Mouse (Mus musculus): ENCODE measurements around the gene Fgfr2. TPM values are rescaled to one million over a fixed set of nuclear protein-coding genes. Genes with fewer than 3 reads are reported as not detected.
"Not testable (repeated sequence)": the region's sequence is repeated elsewhere in the genome, so short reads cannot be mapped to it uniquely, and the experiment has no call there.

The Fgfr2 gene
- polyA plus RNA-seq, 1 experiment from 2014 or later = 86.9 TPM

DNA sequence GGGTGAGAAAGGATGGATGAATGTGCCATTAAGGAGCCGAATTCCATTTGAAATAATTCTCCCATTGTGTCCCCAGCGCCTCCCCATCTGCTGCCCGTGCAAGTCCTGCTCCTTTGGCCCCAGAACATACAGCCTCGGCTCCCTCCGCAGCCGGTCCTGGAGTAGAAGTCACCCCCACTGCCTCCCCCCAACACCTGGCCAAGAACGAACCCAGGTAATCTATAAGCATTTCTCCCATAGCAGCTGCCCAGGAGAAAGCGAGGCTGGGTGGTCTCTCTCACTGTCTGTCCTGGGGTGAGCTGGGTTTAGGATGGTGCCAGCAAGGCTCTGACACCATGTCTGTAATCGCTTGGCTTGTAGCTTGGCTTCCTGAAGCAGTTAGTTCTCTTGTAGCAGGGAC, 2448.6 kb downstream of the Fgfr2 start:
- peaks cover 13% of the 10 kb centered on the region; the same call in 1 of the 2 replicates for H3K4me1 ChIP-seq (ENCODE audit: control insufficient read depth, insufficient read depth, low read length)
- H3K4me3 ChIP-seq (ENCODE audit: low read depth, low read length) = no peak overlapping the region
- no peak overlapping the region for H3K9ac ChIP-seq (ENCODE audit: low read length)
- H3K27me3 ChIP-seq (ENCODE audit: control insufficient read depth, insufficient read depth, low read length) = no peaks in the 10 kb centered on the region
- WGBS = 64% methylated on average over 9 of the region's 9 CpGs
- ATAC-seq (ENCODE audit: insufficient read depth, low FRiP score, low TSS enrichment) = no peak
- no peak overlapping the region for H3K4me2 ChIP-seq (ENCODE audit: low read depth)
- H3K27ac ChIP-seq (ENCODE audit: low read depth, low read length) = no peak overlapping the region; the same call in 1 of the 2 replicates
- DNase-seq (ENCODE audit: low spot score) = no peak
- no peaks in the 10 kb centered on the region for H3K9me3 ChIP-seq (ENCODE audit: control insufficient read depth, low read length)
- H3K36me3 ChIP-seq (ENCODE audit: control insufficient read depth, insufficient read depth, low read length) = no peaks in the 10 kb centered on the region

DNA sequence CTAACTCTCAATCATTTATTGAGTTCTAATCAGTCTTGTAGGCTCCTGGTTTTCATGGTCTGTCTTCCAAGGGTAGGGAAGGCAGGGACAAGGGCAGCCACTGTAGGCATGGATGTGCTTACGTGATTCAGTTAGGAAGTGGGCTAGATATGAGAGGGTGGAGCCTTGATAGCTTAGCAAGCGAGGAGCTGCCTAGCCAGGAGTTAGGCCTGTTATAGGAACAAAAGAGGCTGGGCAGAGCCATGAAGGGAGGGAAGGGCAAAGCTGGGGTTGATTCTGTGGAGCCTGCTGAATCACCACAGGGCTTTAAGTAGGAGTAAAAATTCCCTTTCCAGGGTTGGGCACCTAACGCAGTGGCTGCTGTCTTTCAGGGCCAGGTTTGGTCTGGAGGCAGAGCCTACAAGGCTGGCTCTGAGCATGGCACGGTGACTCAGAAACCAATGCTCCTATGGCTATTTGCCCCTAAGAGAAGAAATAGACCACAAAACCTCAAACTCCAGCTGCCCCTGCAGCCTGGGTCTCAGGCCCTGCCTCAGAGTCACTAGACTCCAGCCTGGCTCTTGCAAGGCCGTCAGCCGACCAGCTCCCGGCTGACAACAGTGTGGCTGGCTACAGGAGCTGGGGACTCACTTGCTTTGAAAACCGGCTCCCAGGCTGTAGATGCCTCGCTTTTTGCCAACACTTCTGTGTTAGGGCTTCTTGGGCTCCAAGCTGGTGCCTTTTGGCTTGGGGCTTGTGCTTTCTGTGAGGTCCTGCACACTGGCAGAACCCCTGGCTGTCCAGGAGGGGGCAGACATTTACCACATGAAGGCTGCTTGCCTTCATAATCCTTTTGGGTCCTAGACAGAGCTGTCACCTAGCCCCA, 2449.7 kb downstream of the Fgfr2 start:
- peak; percentile 69 for DNase-seq (ENCODE audit: low spot score)
- WGBS = 68% methylated on average over 9 of the region's 9 CpGs
- Histone ChIP-seq H3K9ac (ENCODE audit: low read length) (peak overlapping the region; percentile 29), H3K4me2 (ENCODE audit: low read depth) (no peak overlapping the region), H3K27me3 (ENCODE audit: control insufficient read depth, insufficient read depth, low read length) (no peaks in the 10 kb centered on the region), H3K4me1 (ENCODE audit: control insufficient read depth, insufficient read depth, low read length) (peaks cover 20% of the 10 kb centered on the region), H3K36me3 (ENCODE audit: control insufficient read depth, insufficient read depth, low read length) (no peaks in the 10 kb centered on the region), H3K4me3 (ENCODE audit: low read depth, low read length) (no peak overlapping the region), H3K9me3 (ENCODE audit: control insufficient read depth, low read length) (no peaks in the 10 kb centered on the region), H3K27ac (ENCODE audit: low read depth, low read length) (no peak overlapping the region)
- no peak for ATAC-seq (ENCODE audit: insufficient read depth, low FRiP score, low TSS enrichment)

- Histone ChIP-seq H3K27me3 (ENCODE audit: control insufficient read depth, insufficient read depth, low read length) (no peaks in the 10 kb centered on the region), H3K4me1 (ENCODE audit: control insufficient read depth, insufficient read depth, low read length) (peaks cover 16% of the 10 kb centered on the region), H3K4me2 (ENCODE audit: low read depth) (no peak overlapping the region), H3K9ac (ENCODE audit: low read length) (no peak overlapping the region), H3K27ac (ENCODE audit: low read depth, low read length) (no peak overlapping the region), H3K36me3 (ENCODE audit: control insufficient read depth, insufficient read depth, low read length) (no peaks in the 10 kb centered on the region), H3K4me3 (ENCODE audit: low read depth, low read length) (no peak overlapping the region), H3K9me3 (ENCODE audit: control insufficient read depth, low read length) (no peaks in the 10 kb centered on the region)
- DNase-seq (ENCODE audit: low spot score) (no peak), ATAC-seq (ENCODE audit: insufficient read depth, low FRiP score, low TSS enrichment) (no peak)
- WGBS = 57% methylated on average over 6 of the region's 6 CpGs
Measured at GRCm38 (mm10) chr7:130671301-130671700, 2451.8 kb downstream of the Fgfr2 start.

GRCm38 (mm10) chr7:130670358-130670757, 2452.8 kb downstream of the Fgfr2 start:
- Histone ChIP-seq H3K9me3 (ENCODE audit: control insufficient read depth, low read length) (no peaks in the 10 kb centered on the region), H3K4me1 (ENCODE audit: control insufficient read depth, insufficient read depth, low read length) (peaks cover 16% of the 10 kb centered on the region), H3K27ac (ENCODE audit: low read depth, low read length) (no peak overlapping the region; the same call in 1 of the 2 replicates), H3K4me3 (ENCODE audit: low read depth, low read length) (no peak overlapping the region), H3K27me3 (ENCODE audit: control insufficient read depth, insufficient read depth, low read length) (no peaks in the 10 kb centered on the region), H3K36me3 (ENCODE audit: control insufficient read depth, insufficient read depth, low read length) (no peaks in the 10 kb centered on the region), H3K4me2 (ENCODE audit: low read depth) (no peak overlapping the region), H3K9ac (ENCODE audit: low read length) (no peak overlapping the region)
- DNase-seq (ENCODE audit: low spot score) = no peak
- WGBS = 82% methylated on average over 4 of the region's 4 CpGs
- ATAC-seq (ENCODE audit: insufficient read depth, low FRiP score, low TSS enrichment) = no peak

GRCm38 (mm10) chr7:130669370-130669881, 2453.7 kb downstream of the Fgfr2 start:
- Histone ChIP-seq H3K4me1 (ENCODE audit: control insufficient read depth, insufficient read depth, low read length) (peaks cover 12% of the 10 kb centered on the region), H3K9ac (ENCODE audit: low read length) (no peak overlapping the region; the same call in 1 of the 2 replicates), H3K36me3 (ENCODE audit: control insufficient read depth, insufficient read depth, low read length) (no peaks in the 10 kb centered on the region; the same call in 1 of the 2 replicates), H3K27ac (ENCODE audit: low read depth, low read length) (peak overlapping the region; percentile 81), H3K4me3 (ENCODE audit: low read depth, low read length) (no peak overlapping the region), H3K27me3 (ENCODE audit: control insufficient read depth, insufficient read depth, low read length) (no peaks in the 10 kb centered on the region), H3K9me3 (ENCODE audit: control insufficient read depth, low read length) (peaks cover 3% of the 10 kb centered on the region; the same call in 1 of the 2 replicates), H3K4me2 (ENCODE audit: low read depth) (no peak overlapping the region)
- 59% methylated on average over 8 of the region's 8 CpGs for WGBS
- DNase-seq (ENCODE audit: low spot score) = peak; percentile 39
- no peak for ATAC-seq (ENCODE audit: insufficient read depth, low FRiP score, low TSS enrichment)

DNA sequence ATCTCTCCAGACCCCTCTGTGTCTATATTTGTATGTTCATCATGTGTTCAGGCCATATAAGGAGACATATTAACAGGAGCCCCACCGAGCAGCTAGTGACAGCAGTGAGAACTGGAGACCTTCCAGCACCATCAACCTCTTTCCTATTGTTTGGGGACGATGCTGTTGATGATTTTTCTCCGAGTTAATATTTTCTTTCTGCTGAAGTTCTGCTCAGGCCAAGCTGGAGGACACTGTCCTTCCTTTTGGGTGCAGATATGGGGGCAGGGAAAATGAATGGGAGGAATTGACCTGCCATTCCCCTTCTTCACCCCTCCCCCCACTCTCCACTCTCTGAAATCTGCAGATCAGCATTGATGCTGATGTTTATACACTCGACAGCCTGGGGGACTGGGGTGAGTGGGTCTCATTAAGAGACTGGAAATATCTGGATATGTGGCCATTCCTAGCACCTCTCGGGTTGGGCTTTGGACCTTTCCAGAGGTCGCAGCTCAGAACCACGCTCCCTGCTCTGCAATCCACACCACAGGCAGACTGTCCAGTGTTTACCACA, 2454.3 kb downstream of the Fgfr2 start:
- 63% methylated on average over 7 of the region's 7 CpGs for WGBS
- peak; percentile 39 for DNase-seq (ENCODE audit: low spot score)
- Histone ChIP-seq H3K4me1 (ENCODE audit: control insufficient read depth, insufficient read depth, low read length) (peaks cover 11% of the 10 kb centered on the region), H3K36me3 (ENCODE audit: control insufficient read depth, insufficient read depth, low read length) (no peaks in the 10 kb centered on the region; the same call in 1 of the 2 replicates), H3K27me3 (ENCODE audit: control insufficient read depth, insufficient read depth, low read length) (no peaks in the 10 kb centered on the region), H3K9me3 (ENCODE audit: control insufficient read depth, low read length) (peaks cover 4% of the 10 kb centered on the region; the same call in 1 of the 2 replicates), H3K4me3 (ENCODE audit: low read depth, low read length) (no peak overlapping the region), H3K4me2 (ENCODE audit: low read depth) (no peak overlapping the region), H3K9ac (ENCODE audit: low read length) (no peak overlapping the region; the same call in 1 of the 2 replicates), H3K27ac (ENCODE audit: low read depth, low read length) (peak overlapping the region; percentile 81)
- ATAC-seq (ENCODE audit: insufficient read depth, low FRiP score, low TSS enrichment) = no peak

DNA sequence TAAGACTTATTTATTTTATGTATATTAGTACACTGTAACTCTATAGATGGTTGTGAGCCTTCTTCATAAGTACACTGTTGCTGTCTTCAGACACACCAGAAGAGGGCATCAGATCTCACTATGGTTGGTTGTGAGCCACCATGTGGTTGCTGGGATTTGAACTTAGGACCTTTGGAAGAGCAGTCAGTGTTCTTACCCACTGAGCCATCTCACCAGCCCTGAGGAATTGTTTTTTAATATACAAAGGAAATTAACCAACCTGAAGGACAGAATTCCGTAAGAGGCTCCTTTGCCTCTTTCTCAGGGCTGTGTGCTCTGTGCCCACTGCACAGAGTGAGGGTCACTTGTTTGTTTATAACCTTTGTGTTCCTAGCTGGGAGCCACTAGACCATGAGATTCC, 2455.1 kb downstream of the Fgfr2 start:
- not testable (repeated sequence) for H3K9me3 ChIP-seq (ENCODE audit: control insufficient read depth, low read length); DNase-seq (ENCODE audit: low spot score); ATAC-seq (ENCODE audit: insufficient read depth, low FRiP score, low TSS enrichment); H3K27me3 ChIP-seq (ENCODE audit: control insufficient read depth, insufficient read depth, low read length); H3K27ac ChIP-seq (ENCODE audit: low read depth, low read length); H3K4me3 ChIP-seq (ENCODE audit: low read depth, low read length); H3K9ac ChIP-seq (ENCODE audit: low read length); H3K36me3 ChIP-seq (ENCODE audit: control insufficient read depth, insufficient read depth, low read length); H3K4me2 ChIP-seq (ENCODE audit: low read depth)
- peaks cover 11% of the 10 kb centered on the region for H3K4me1 ChIP-seq (ENCODE audit: control insufficient read depth, insufficient read depth, low read length)
- WGBS = 85% methylated on average over 1 of the region's 1 CpGs

DNA sequence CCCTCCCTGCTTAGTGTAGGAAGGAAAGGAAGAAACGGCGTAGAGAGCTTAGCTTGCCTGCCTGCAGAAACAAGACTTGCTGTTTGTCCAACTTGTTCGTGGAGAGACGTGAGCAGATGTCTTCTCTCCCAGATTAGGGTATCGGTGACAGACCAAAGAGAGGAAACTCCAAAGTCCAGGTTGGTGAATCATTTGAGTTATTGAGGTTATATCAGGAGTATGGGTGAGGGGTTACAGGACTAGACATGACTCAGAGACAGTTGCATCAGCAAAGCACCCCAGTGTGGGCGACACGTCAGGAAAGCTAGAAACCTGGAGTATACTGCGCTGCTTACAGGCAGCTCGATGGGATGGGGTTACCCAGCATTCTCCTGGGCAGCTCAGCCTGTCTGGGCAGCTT, 2457.8 kb downstream of the Fgfr2 start:
- H3K4me3 ChIP-seq (ENCODE audit: low read depth, low read length) = no peak overlapping the region
- no peaks in the 10 kb centered on the region; the same call in 1 of the 2 replicates for H3K36me3 ChIP-seq (ENCODE audit: control insufficient read depth, insufficient read depth, low read length)
- no peak overlapping the region for H3K9ac ChIP-seq (ENCODE audit: low read length)
- ATAC-seq (ENCODE audit: insufficient read depth, low FRiP score, low TSS enrichment) = no peak
- H3K9me3 ChIP-seq (ENCODE audit: control insufficient read depth, low read length) = peaks cover 4% of the 10 kb centered on the region; the same call in 1 of the 2 replicates
- H3K27ac ChIP-seq (ENCODE audit: low read depth, low read length) = no peak overlapping the region
- H3K27me3 ChIP-seq (ENCODE audit: control insufficient read depth, insufficient read depth, low read length) = no peaks in the 10 kb centered on the region
- peaks cover 11% of the 10 kb centered on the region for H3K4me1 ChIP-seq (ENCODE audit: control insufficient read depth, insufficient read depth, low read length)
- 95% methylated on average over 9 of the region's 9 CpGs for WGBS
- no peak for DNase-seq (ENCODE audit: low spot score)
- H3K4me2 ChIP-seq (ENCODE audit: low read depth) = no peak overlapping the region
